1 mouse cellular context compared by ENCODE assay signal in genomic region chr15:31472645-31473574, GRCm38 (mm10).
TF ChIP-seq lines count a peak whose summit lies in the region.

No protein-coding gene starts in this region.

TF ChIP-seq in C2C12, 6 proteins besides CTCF, POLR2A, EP300 and RAD21 (continued from another document):
- no peak for TF ChIP-seq MYOG (IDR thresholded peaks at IDR 0.05; ENCODE audit: control insufficient read depth, extremely low read depth, insufficient read length)
